Mouse (Mus musculus): ENCODE data around the gene Mxd4. TPM values are rescaled to one million over a fixed set of nuclear protein-coding genes. Genes with fewer than 3 reads are reported as not detected.

Gene Mxd4
- 10 to 100 TPM; 82.6 to 91.1 TPM for total RNA-seq (2021)
- long read RNA-seq, experiment 1, transcript Mxd4-201 (6 exons, 3,872 nt) = major isoform, 9 of 23 reads
- long read RNA-seq, experiment 1, partial matches to known transcripts = 1 of 23 reads
- long read RNA-seq, experiment 1, other reads (novel, unspliced or antisense) = 13 of 23 reads
- long read RNA-seq, experiment 2, transcript Mxd4-201 (6 exons, 3,872 nt) = major isoform, 5 of 22 reads
- long read RNA-seq, experiment 2, partial matches to known transcripts = 2 of 22 reads
- long read RNA-seq, experiment 2, other reads (novel, unspliced or antisense) = 15 of 22 reads

DNA sequence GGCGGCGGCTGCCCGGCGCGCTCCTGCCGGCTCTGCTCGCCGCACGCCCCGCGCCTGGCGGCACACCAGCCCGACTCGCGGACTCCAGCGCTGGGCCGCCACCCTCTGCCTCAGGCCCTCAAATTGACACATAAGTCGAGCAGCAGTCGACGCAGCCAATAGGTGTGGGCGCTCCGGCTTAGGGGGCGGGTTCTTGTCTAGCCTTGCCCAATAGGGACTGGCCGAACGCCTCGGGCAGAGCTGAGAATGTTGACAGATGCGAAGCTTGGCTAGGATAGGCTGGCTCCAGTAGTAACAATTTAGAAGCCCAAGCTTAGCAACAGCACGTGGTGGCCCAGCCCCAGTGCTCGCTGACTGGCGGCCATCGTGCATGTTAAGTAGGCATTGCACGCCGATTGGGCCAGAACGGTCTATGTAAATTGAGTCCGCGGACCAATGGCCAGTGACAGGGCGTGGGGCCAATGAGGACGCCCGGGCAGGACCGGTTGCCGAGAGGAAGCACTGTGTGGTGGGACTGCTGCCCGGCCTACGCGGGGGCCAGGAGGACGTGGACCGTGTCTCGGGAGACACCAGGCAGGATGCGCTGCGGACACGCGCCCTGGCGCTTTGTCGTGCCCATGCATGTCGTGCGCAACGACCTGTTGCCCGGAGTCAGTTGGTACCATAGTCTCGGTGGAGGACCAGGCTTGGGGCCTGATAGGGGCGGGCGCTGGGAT, at the start of gene Mxd4:
Mxd4 (minus strand) TSS at position 120 of the 716 bp plus-strand sequence.
- TF ChIP-seq CTCF (IDR thresholded peaks at IDR 0.05) = no peak
- intact Hi-C loops (cut with DNase I) = loop anchor here (1.0 to 5.0 kb wide), 2 partner anchors 18 to 190 kb away; partner anchors contain the start of genes Haus3, Nat8l and Poln
- DNase-seq (ENCODE audit: extremely low spot score in 1 of 2, low spot score in 2 of 2) = peak; percentile 98 to 99
- peak within 1 kb of the TSS; percentile 95 for H3K27ac ChIP-seq
- H3K4me3 ChIP-seq = peak within 1 kb of the TSS; percentile 88

DNA sequence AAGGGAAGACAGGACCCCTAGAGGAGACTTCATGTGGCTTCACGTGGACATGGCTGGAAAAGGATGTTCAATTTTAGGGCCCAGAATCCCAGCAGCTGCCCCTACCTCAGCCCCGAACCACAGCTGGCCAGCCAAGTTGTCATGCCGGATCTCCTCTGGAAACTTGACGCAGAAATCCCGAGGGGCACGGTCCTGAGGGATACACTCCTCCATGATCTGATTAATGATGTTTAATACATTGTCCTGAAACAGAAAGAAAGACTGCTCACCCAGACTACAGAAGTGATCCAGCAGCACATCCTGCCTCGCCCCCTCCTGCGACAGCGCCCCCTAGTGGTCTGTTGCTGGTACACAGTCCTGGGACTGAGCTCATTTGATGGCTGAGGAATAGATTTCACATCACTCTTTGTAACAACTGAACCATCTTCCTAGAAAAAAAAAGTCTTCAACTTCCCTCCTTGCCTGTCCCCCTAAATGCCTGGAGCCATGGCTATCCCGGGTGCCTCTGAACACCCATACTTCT, 48.4 kb upstream of the Mxd4 start:
- peak; percentile 73 for TF ChIP-seq CTCF (IDR thresholded peaks at IDR 0.05)
- no peak for DNase-seq (ENCODE audit: extremely low spot score in 1 of 2, low spot score in 2 of 2)
- intact Hi-C loops (cut with DNase I) = no loop called here
- H3K4me3 ChIP-seq = no peak overlapping the region
- H3K27ac ChIP-seq = no peak overlapping the region

DNA sequence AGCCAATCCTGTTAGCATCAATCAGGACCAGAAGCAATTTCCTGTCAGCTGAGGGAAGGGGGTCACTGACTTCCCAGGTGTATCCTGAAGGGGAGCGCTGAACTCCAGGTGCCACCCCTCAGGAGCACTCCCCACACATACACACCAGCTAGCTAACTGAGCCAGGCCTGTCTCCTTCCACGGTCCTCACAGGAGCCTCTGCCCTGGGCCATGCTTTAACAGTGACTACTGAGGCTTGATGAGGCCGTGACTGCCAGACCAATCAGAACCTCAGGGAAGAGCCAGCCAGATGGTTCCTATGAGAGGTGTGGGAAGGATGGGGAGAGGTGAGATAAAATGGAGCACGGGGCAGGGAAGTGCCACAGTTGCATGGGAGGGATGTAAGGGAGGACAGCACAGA, 47.5 kb upstream of the Mxd4 start:
- TF ChIP-seq CTCF (IDR thresholded peaks at IDR 0.05) = no peak
- Histone ChIP-seq H3K4me3 (no peak overlapping the region), H3K27ac (no peak overlapping the region)
- intact Hi-C loops (cut with DNase I) = no loop called here
- no peak for DNase-seq (ENCODE audit: extremely low spot score in 1 of 2, low spot score in 2 of 2)

DNA sequence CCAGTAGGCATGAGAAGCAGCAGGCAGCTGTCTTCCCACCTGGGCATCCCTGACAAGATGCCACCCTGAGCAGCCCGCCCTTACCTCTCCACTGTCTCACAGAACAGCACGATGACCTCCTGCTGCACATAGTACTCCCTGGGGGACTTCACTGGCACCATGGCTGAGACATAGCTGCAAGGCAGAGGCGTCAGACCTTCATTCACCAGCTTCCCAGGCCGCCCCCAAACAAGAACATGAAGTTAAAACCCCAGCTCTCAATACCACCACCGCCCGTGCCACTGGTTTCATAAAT, 45.6 kb upstream of the Mxd4 start:
- no peak for TF ChIP-seq CTCF (IDR thresholded peaks at IDR 0.05)
- intact Hi-C loops (cut with DNase I) = no loop called here
- DNase-seq (ENCODE audit: extremely low spot score in 1 of 2, low spot score in 2 of 2) = no peak
- H3K27ac ChIP-seq = no peak overlapping the region
- H3K4me3 ChIP-seq = no peak overlapping the region

DNA sequence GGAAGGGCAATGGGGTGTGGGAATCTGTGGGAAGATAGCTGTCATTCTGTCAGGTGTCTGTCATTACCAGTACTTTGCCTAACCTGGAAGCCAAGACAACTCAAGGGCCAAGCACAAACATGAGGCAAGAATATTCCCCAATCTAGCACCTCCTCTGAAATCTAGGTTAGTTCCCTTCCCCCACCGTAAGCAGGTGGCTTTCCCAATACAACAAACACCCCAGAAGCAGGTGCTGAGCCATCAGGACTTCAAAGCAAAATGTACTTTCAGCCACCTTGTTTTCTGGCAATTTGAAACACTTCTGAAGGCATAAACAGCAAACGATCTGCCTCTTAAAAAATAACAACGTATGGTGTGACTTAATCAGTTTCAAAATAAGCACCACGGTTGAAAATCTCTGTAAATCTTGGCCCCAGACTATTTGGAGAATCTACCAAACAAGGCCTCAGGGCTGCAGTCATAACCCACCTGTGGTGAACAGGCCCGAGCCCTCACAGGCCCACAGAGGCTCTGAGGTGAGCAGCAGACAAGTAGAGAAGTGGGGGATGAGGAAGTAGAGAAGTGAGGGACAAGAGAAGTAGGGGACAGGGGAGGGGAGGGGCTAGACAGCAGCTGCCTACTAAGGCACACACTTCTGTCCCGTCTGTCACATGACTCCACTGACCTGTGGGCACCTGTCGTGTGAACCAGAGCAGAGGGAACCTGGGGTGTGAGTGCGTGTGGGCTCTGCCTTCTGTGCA, 45.1 kb upstream of the Mxd4 start:
- intact Hi-C loops (cut with DNase I) = no loop called here
- DNase-seq (ENCODE audit: extremely low spot score in 1 of 2, low spot score in 2 of 2) = no peak
- H3K4me3 ChIP-seq = no peak overlapping the region
- no peak for TF ChIP-seq CTCF (IDR thresholded peaks at IDR 0.05)
- no peak overlapping the region for H3K27ac ChIP-seq

DNA sequence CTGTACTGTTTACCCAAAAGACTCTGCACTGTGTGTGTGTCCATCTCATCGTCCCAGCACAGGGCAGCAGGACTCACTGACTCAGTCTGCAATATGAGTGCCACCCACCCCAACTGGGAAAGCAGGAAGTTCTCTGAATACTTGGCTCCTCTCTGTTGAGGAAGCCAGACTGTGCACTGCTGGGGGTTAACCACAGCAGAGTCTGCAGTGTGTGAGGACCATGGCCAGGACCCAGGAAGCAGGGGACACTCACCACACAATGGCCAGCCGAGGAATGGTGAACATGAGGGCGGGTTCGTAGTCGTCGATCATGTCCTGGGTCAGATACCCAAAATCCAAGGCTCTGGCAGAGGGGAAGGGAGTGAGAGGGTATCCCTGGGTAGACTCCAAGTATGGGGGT, 44.4 kb upstream of the Mxd4 start:
- no peak for DNase-seq (ENCODE audit: extremely low spot score in 1 of 2, low spot score in 2 of 2)
- TF ChIP-seq CTCF (IDR thresholded peaks at IDR 0.05) = no peak
- Histone ChIP-seq H3K27ac (no peak overlapping the region), H3K4me3 (no peak overlapping the region)
- intact Hi-C loops (cut with DNase I) = no loop called here

DNA sequence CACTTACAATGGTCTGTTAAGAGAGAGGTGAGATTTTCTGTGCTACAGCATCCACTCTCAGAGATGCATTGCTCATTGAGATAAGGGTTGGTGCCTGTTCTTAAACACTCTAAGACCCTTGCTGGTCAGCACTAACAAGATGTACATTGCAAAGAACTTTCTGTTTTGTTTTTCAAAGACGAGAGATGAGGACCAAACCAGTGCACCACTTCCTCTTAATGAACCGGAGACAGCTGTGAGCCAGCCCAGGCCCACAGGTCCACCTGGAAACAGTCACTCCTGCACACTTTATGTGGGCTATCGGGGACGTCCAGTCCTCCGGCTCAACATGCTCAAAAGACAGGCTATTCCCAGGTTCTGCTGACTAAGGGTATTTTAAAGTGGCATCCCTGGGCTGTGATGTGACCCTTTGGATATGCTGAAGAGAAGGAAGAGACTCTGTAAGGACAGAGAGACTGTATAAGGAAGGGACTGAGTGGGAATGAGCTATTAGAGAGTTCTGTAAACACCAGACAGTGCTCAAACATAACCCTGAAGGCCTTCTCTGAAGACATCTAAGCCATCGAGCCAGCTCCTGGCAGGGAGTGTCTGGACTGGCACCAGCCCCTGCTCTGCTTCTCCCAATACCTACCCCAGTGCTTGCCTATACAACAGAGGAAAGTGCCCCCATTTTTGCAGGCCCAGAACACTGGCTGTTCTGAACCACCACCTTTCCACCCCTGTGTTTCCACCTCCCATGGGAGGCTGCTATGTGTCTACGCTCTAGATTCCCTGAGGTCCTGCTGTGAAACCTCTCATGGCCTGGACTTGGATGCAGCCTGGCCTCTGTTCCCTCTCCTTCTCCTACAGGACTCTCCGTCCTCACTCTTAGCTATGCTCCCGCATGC, 43.3 kb upstream of the Mxd4 start:
- Histone ChIP-seq H3K27ac (no peak overlapping the region), H3K4me3 (no peak overlapping the region)
- intact Hi-C loops (cut with DNase I) = no loop called here
- no peak for DNase-seq (ENCODE audit: extremely low spot score in 1 of 2, low spot score in 2 of 2)
- TF ChIP-seq CTCF (IDR thresholded peaks at IDR 0.05) = no peak

DNA sequence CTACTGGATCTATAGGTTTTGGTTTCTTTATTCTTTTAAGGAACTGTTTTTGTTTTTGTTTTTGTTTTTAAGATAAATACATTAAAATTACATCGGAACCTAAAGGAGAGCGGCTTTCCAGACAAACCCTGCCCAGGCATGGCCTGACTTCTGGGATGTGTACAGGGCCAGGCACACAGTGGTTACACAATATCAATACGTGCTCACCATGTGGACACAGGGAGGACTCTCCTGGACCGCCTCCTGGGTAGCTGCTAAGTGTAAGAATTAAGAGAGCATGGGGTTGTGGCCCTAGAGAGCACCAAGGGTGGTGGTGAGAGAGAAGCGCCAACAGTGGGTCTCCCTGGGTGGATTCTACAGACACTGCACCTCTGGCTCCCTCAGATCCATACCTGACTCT, 42.0 kb upstream of the Mxd4 start:
- Histone ChIP-seq H3K4me3 (no peak overlapping the region), H3K27ac (no peak overlapping the region)
- intact Hi-C loops (cut with DNase I) = no loop called here
- TF ChIP-seq CTCF (IDR thresholded peaks at IDR 0.05) = no peak
- no peak for DNase-seq (ENCODE audit: extremely low spot score in 1 of 2, low spot score in 2 of 2)

DNA sequence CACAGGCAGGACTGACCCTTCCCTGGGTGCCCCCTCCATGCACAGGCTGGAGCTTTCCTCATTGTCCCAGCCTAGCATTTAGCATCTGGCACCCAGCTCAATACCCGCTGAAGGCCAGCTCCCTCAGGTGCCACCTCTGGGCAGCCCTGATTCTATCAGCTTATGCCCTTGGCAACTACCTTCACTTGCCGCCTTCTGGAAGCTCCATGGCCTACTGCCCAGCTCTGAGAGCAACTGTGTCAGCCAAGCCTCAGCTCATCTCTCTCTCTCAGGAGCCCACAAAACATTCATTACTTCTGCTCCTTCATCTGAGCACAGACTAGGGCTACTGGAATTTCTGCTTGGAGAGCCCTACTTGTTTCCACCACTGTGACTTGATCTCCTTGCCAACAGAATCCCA, 38.0 kb upstream of the Mxd4 start:
- Histone ChIP-seq H3K4me3 (no peak overlapping the region), H3K27ac (no peak overlapping the region)
- no peak for TF ChIP-seq CTCF (IDR thresholded peaks at IDR 0.05)
- intact Hi-C loops (cut with DNase I) = no loop called here
- DNase-seq (ENCODE audit: extremely low spot score in 1 of 2, low spot score in 2 of 2) = no peak

DNA sequence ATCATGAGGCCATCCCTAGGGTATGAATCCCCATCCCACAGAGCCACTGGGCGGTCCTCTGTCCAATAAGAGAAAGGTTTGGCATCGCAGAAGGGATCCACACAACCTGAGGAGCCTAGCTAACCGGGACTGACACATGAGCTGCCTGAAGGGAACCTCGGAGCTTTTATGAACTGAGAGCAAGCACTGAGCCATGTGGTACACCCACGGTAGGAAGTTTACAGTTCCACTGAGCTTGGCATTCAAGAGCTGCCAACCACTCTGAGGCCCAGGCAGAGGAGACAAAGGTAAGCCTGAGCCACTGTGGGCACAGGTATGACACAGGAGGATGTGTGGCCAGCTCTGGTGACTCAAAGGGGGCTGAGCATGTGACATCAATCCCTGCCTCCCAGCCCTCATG, 37.0 kb upstream of the Mxd4 start:
- TF ChIP-seq CTCF (IDR thresholded peaks at IDR 0.05) = no peak
- Histone ChIP-seq H3K4me3 (no peak overlapping the region), H3K27ac (no peak overlapping the region)
- DNase-seq (ENCODE audit: extremely low spot score in 1 of 2, low spot score in 2 of 2) = no peak
- intact Hi-C loops (cut with DNase I) = no loop called here

DNA sequence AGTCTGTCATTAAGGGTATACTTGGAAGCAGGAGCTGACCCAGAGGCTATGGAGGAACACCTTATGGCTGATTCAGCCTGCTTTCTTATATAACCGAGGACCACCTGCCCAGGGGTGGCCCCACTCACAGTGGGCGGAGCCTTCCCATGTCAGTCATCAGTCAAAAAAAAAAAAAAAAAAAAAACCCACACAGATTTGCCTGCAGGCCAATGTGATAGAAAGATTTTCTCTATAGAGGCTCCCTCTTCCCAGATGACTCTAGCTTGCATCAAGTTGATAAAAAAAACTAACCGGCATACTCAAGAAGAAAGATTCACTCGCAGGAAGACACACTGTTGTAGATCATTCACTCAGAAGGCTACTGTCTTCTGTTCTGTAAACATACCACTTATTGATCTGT, 32.5 kb upstream of the Mxd4 start:
- Histone ChIP-seq H3K27ac (no peak overlapping the region), H3K4me3 (no peak overlapping the region)
- TF ChIP-seq CTCF (IDR thresholded peaks at IDR 0.05) = no peak
- intact Hi-C loops (cut with DNase I) = no loop called here
- DNase-seq (ENCODE audit: extremely low spot score in 1 of 2, low spot score in 2 of 2) = no peak

Measured in left cerebral cortex, adult 2 months (tissue).